11 mouse cellular contexts compared by ENCODE assay signal in genomic region chr14:54145743-54146741, GRCm38 (mm10).
DNase-seq lines count a peak whose midpoint lies in the region; ATAC-seq lines count a peak whose summit lies in the region.
"Had no signal": no experiment of that assay in that cellular context is flagged by ENCODE, and none has a peak within 500 bp of the region (broad histone marks: within the 10 kb centered on the region; RNA-seq: fewer than 3 reads in every experiment).

No protein-coding gene starts in this region.

- no peaks in the 10 kb centered on the region for H3K36me3 ChIP-seq in heart, embryonic 11.5 days (ENCODE audit: control insufficient read depth, insufficient read depth, low read length)
- H3K36me3 ChIP-seq in hindbrain, embryonic 15.5 days: no peaks in the 10 kb centered on the region
- H3K36me3 ChIP-seq in neural tube, embryonic 15.5 days: no peaks in the 10 kb centered on the region
- H3K36me3 ChIP-seq: intestine, embryonic 15.5 days; limb, embryonic 13.5 days had no signal

- H3K27me3 ChIP-seq in heart, embryonic 11.5 days (ENCODE audit: control insufficient read depth, insufficient read depth, low read length): no peaks in the 10 kb centered on the region
- H3K27me3 ChIP-seq in hindbrain, embryonic 15.5 days: no peaks in the 10 kb centered on the region
- no peaks in the 10 kb centered on the region for H3K27me3 ChIP-seq in neural tube, embryonic 15.5 days (replicated peaks)
- H3K27me3 ChIP-seq: intestine, embryonic 15.5 days; limb, embryonic 13.5 days had no signal

- no peak overlapping the region for H3K9ac ChIP-seq in heart, embryonic 11.5 days (ENCODE audit: low read depth, low read length)
- H3K9ac ChIP-seq in hindbrain, embryonic 15.5 days: no peak overlapping the region
- no peak overlapping the region for H3K9ac ChIP-seq in neural tube, embryonic 15.5 days (replicated peaks)
- H3K9ac ChIP-seq: intestine, embryonic 15.5 days; limb, embryonic 13.5 days had no signal

- no peak for ATAC-seq in heart, embryonic 11.5 days (replicated peaks; ENCODE audit: insufficient number of reproducible peaks, low FRiP score, low TSS enrichment)
- ATAC-seq in hindbrain, embryonic 15.5 days (ENCODE audit: low FRiP score, low read depth): peak; percentile 61; the same call in 1 of the 2 replicates
- ATAC-seq in neural tube, embryonic 15.5 days (ENCODE audit: low FRiP score): no peak
- ATAC-seq: intestine, embryonic 15.5 days had no signal

- H3K9me3 ChIP-seq in heart, embryonic 11.5 days (replicated peaks; ENCODE audit: control insufficient read depth, low read length): no peaks in the 10 kb centered on the region
- H3K9me3 ChIP-seq in hindbrain, embryonic 15.5 days: no peaks in the 10 kb centered on the region
- H3K9me3 ChIP-seq in neural tube, embryonic 15.5 days (replicated peaks): no peaks in the 10 kb centered on the region
- H3K9me3 ChIP-seq: intestine, embryonic 15.5 days; limb, embryonic 13.5 days had no signal

- H3K27ac ChIP-seq in heart, embryonic 11.5 days (ENCODE audit: low read depth, low read length): peak overlapping the region; percentile 38; the same call in 1 of the 2 replicates
- peak overlapping the region; percentile 65 for H3K27ac ChIP-seq in hindbrain, embryonic 15.5 days (replicated peaks)
- peak overlapping the region; percentile 42 for H3K27ac ChIP-seq in neural tube, embryonic 15.5 days (replicated peaks)
- H3K27ac ChIP-seq: intestine, embryonic 15.5 days; limb, embryonic 13.5 days; macrophage had no signal

- H3K4me1 ChIP-seq in heart, embryonic 11.5 days (ENCODE audit: control insufficient read depth, insufficient read depth, low read length): 0 out of 2 replicates have a peak, but pooled peaks cover 9% of the 10 kb centered on the region
- H3K4me1 ChIP-seq in hindbrain, embryonic 15.5 days (replicated peaks): peaks cover 19% of the 10 kb centered on the region
- peaks cover 16% of the 10 kb centered on the region for H3K4me1 ChIP-seq in neural tube, embryonic 15.5 days
- H3K4me1 ChIP-seq: intestine, embryonic 15.5 days had no signal

- no peak for DNase-seq in heart, adult 18-20 months
- peak; percentile 23 for DNase-seq in thymus, postnatal 25 days
- DNase-seq in thymus, postnatal 36 days: no peak
- no peak for DNase-seq in right cerebral cortex, postnatal 25 days
- no peak for DNase-seq in ovary, postnatal 14 days (ENCODE audit: low spot score)

- H3K4me3 ChIP-seq in heart, embryonic 11.5 days (ENCODE audit: low read depth, low read length): no peak overlapping the region
- H3K4me3 ChIP-seq in hindbrain, embryonic 15.5 days: no peak overlapping the region
- no peak overlapping the region for H3K4me3 ChIP-seq in neural tube, embryonic 15.5 days (replicated peaks)
- H3K4me3 ChIP-seq: intestine, embryonic 15.5 days; limb, embryonic 13.5 days had no signal

- H3K4me2 ChIP-seq in heart, embryonic 11.5 days: no peak overlapping the region
- no peak overlapping the region for H3K4me2 ChIP-seq in hindbrain, embryonic 15.5 days
- H3K4me2 ChIP-seq in neural tube, embryonic 15.5 days: no peak overlapping the region
- H3K4me2 ChIP-seq: intestine, embryonic 15.5 days; limb, embryonic 13.5 days had no signal

- 43% methylated on average over 11 of the region's 11 CpGs for WGBS in heart, embryonic 11.5 days (ENCODE audit: insufficient replicate concordance)
- 26% methylated on average over 11 of the region's 11 CpGs for WGBS in hindbrain, embryonic 15.5 days
- WGBS in neural tube, embryonic 15.5 days: 26% methylated on average over 11 of the region's 11 CpGs
